Mouse (Mus musculus) kidney, embryonic 15.5 days (tissue): ENCODE measurements at regions not wholly inside any gene's neighbourhood (a gene's known extent, or its start where the extent isn't known, plus 50 kb on each side); places are given as distances from the start of the nearest gene placed in this dataset.
A peak's percentile ranks its signal among the peaks of the same experiment; 100 is the strongest.

ENCODE experiments used
- ATAC-seq: fragments of 200-750 bp; cut with Nextera tagmentation; replicated peaks from 2 replicates; pipeline ENCODE4 v1.8.0; 2017; ENCODE audit warnings: moderate TSS enrichment; ENCODE audit not compliant: low FRiP score
- H3K27ac ChIP-seq: fragments of 300-500 bp; sonication (generic); 2 replicates; pipeline ENCODE4 v1.5.1; 2015; ENCODE audit warnings: mild to moderate bottlenecking, inconsistent platforms
- H3K27me3 ChIP-seq: fragments of 300-500 bp; sonication (generic); 2 replicates; pipeline ENCODE4 v1.6.1; 2015; ENCODE audit warnings: inconsistent platforms
- H3K36me3 ChIP-seq: fragments of 300-500 bp; sonication (generic); 2 replicates; pipeline ENCODE4 v1.6.1; 2015; ENCODE audit warnings: inconsistent platforms
- H3K4me1 ChIP-seq: fragments of 300-500 bp; sonication (generic); 2 replicates; pipeline ENCODE4 v1.6.1; 2015; ENCODE audit warnings: inconsistent platforms
- H3K4me2 ChIP-seq: fragments of 300-500 bp; sonication (generic); 2 replicates; pipeline ENCODE4 v1.6.1; 2015; ENCODE audit warnings: moderate library complexity, mild to moderate bottlenecking, inconsistent platforms
- H3K4me3 ChIP-seq: fragments of 300-500 bp; sonication (generic); replicated peaks from 2 replicates; pipeline ENCODE4 v1.5.1; 2015; ENCODE audit warnings: mild to moderate bottlenecking, inconsistent platforms
- H3K9ac ChIP-seq: fragments of 300-500 bp; sonication (generic); 2 replicates; pipeline ENCODE4 v1.6.1; 2015; ENCODE audit warnings: mild to moderate bottlenecking, inconsistent platforms
- H3K9me3 ChIP-seq: fragments of 300-500 bp; sonication (generic); replicated peaks from 2 replicates; pipeline ENCODE4 v1.6.1; 2016; ENCODE audit warnings: inconsistent platforms
- WGBS: fragments of 180-500 bp; shearing (Covaris S2); methylation state at CpG from one replicate; pipeline ENCODE4 v1.1.7; 2015; ENCODE audit warnings: mixed read lengths; 5-methylcytosine and 5-hydroxymethylcytosine counted together

GRCm38 (mm10) chr15:62295233-62295927, 1372.6 kb upstream of the A1bg start:
- H3K9me3 ChIP-seq: no peaks in the 10 kb centered on the region
- peak overlapping the region; percentile 66 for H3K27ac ChIP-seq
- H3K4me2 ChIP-seq: peak overlapping the region; percentile 26; the same call in 1 of the 2 replicates
- peaks cover 10% of the 10 kb centered on the region for H3K4me1 ChIP-seq
- peak; percentile 82 for ATAC-seq
- H3K9ac ChIP-seq: no peak overlapping the region
- H3K36me3 ChIP-seq: no peaks in the 10 kb centered on the region
- H3K27me3 ChIP-seq: no peaks in the 10 kb centered on the region
- H3K4me3 ChIP-seq: no peak overlapping the region
- 34% methylated on average over 8 of the region's 8 CpGs for WGBS

GRCm38 (mm10) chr15:62294786-62295185, 1372.0 kb upstream of the A1bg start:
- 51% methylated on average over 3 of the region's 3 CpGs for WGBS
- no peaks in the 10 kb centered on the region for H3K27me3 ChIP-seq
- H3K9me3 ChIP-seq: no peaks in the 10 kb centered on the region
- H3K9ac ChIP-seq: no peak overlapping the region
- no peaks in the 10 kb centered on the region for H3K36me3 ChIP-seq
- H3K4me2 ChIP-seq: 0 out of 2 replicates have a peak overlapping the region, but pooled peaks have one; percentile 26
- peak overlapping the region; percentile 66 for H3K27ac ChIP-seq
- H3K4me1 ChIP-seq: peaks cover 10% of the 10 kb centered on the region
- no peak overlapping the region for H3K4me3 ChIP-seq
- ATAC-seq: no peak

GRCm38 (mm10) chr15:62292876-62293275, 1370.1 kb upstream of the A1bg start:
- Histone ChIP-seq H3K27ac (no peak overlapping the region), H3K4me3 (no peak overlapping the region), H3K36me3 (no peaks in the 10 kb centered on the region), H3K27me3 (no peaks in the 10 kb centered on the region), H3K9me3 (no peaks in the 10 kb centered on the region), H3K4me2 (no peak overlapping the region), H3K9ac (no peak overlapping the region), H3K4me1 (peaks cover 10% of the 10 kb centered on the region)
- WGBS: 82% methylated on average over 3 of the region's 3 CpGs
- no peak for ATAC-seq

- Histone ChIP-seq H3K36me3 (no peaks in the 10 kb centered on the region), H3K27me3 (no peaks in the 10 kb centered on the region), H3K4me3 (no peak overlapping the region), H3K9ac (no peak overlapping the region), H3K27ac (no peak overlapping the region), H3K9me3 (no peaks in the 10 kb centered on the region), H3K4me1 (peaks cover 25% of the 10 kb centered on the region), H3K4me2 (no peak overlapping the region)
- ATAC-seq: no peak
- 88% methylated on average over 4 of the region's 4 CpGs for WGBS
These were observed 1367.9 kb upstream of the A1bg start for GRCm38 (mm10) chr15:62290687-62291086.

- WGBS: 35% methylated on average over 11 of the region's 11 CpGs
- Histone ChIP-seq H3K9ac (no peak overlapping the region), H3K36me3 (no peaks in the 10 kb centered on the region), H3K4me1 (peaks cover 36% of the 10 kb centered on the region), H3K9me3 (no peaks in the 10 kb centered on the region), H3K4me3 (no peak overlapping the region), H3K27ac (peak overlapping the region; percentile 63), H3K27me3 (no peaks in the 10 kb centered on the region), H3K4me2 (peak overlapping the region; percentile 26; the same call in 1 of the 2 replicates)
- ATAC-seq: peak; percentile 70; the same call in 1 of the 2 replicates
These were observed 1364.1 kb upstream of the A1bg start for GRCm38 (mm10) chr15:62286666-62287655.

- Histone ChIP-seq H3K4me2 (no peak overlapping the region), H3K9ac (no peak overlapping the region), H3K27ac (no peak overlapping the region), H3K9me3 (no peaks in the 10 kb centered on the region), H3K27me3 (no peaks in the 10 kb centered on the region), H3K4me1 (peaks cover 37% of the 10 kb centered on the region), H3K4me3 (no peak overlapping the region), H3K36me3 (no peaks in the 10 kb centered on the region)
- 96% methylated on average over 7 of the region's 7 CpGs for WGBS
- no peak for ATAC-seq
These were observed 1362.1 kb upstream of the A1bg start for GRCm38 (mm10) chr15:62284606-62285531.

GRCm38 (mm10) chr15:62283661-62284429, 1361.0 kb upstream of the A1bg start:
- H3K9me3 ChIP-seq: no peaks in the 10 kb centered on the region
- H3K9ac ChIP-seq: no peak overlapping the region
- peaks cover 37% of the 10 kb centered on the region for H3K4me1 ChIP-seq
- H3K27me3 ChIP-seq: no peaks in the 10 kb centered on the region
- no peak overlapping the region for H3K27ac ChIP-seq
- ATAC-seq: no peak
- H3K36me3 ChIP-seq: no peaks in the 10 kb centered on the region
- H3K4me2 ChIP-seq: no peak overlapping the region
- WGBS: 74% methylated on average over 6 of the region's 6 CpGs
- H3K4me3 ChIP-seq: no peak overlapping the region

GRCm38 (mm10) chr15:62282646-62283045, 1359.8 kb upstream of the A1bg start:
- H3K27me3 ChIP-seq: no peaks in the 10 kb centered on the region
- no peaks in the 10 kb centered on the region for H3K9me3 ChIP-seq
- WGBS: 36% methylated on average over 9 of the region's 9 CpGs
- no peaks in the 10 kb centered on the region for H3K36me3 ChIP-seq
- H3K4me1 ChIP-seq: peaks cover 37% of the 10 kb centered on the region
- no peak overlapping the region for H3K9ac ChIP-seq
- H3K27ac ChIP-seq: peak overlapping the region; percentile 41; the same call in 1 of the 2 replicates
- H3K4me3 ChIP-seq: no peak overlapping the region
- ATAC-seq: no peak
- no peak overlapping the region for H3K4me2 ChIP-seq

- 71% methylated on average over 1 of the region's 1 CpGs for WGBS
These were observed 1359.3 kb upstream of the A1bg start for GRCm38 (mm10) chr15:62282116-62282515.

GRCm38 (mm10) chr15:62279526-62279925, 1356.7 kb upstream of the A1bg start:
- Histone ChIP-seq H3K4me1 (peaks cover 20% of the 10 kb centered on the region), H3K27ac (no peak overlapping the region), H3K4me2 (no peak overlapping the region), H3K36me3 (no peaks in the 10 kb centered on the region), H3K27me3 (no peaks in the 10 kb centered on the region), H3K9me3 (no peaks in the 10 kb centered on the region), H3K9ac (no peak overlapping the region), H3K4me3 (no peak overlapping the region)
- ATAC-seq: no peak
- WGBS: 80% methylated on average over 2 of the region's 2 CpGs

More at GRCm38 (mm10) chr15:62282116-62282515, 1359.3 kb upstream of the A1bg start:
- H3K36me3 ChIP-seq: no peaks in the 10 kb centered on the region
- peaks cover 33% of the 10 kb centered on the region for H3K4me1 ChIP-seq
- H3K9ac ChIP-seq: no peak overlapping the region
- no peak overlapping the region for H3K4me3 ChIP-seq
- no peak overlapping the region for H3K4me2 ChIP-seq
- ATAC-seq: peak; percentile 44; the same call in 1 of the 2 replicates
- no peaks in the 10 kb centered on the region for H3K27me3 ChIP-seq
- H3K27ac ChIP-seq: no peak overlapping the region; the same call in 1 of the 2 replicates
- no peaks in the 10 kb centered on the region for H3K9me3 ChIP-seq

- H3K4me2 ChIP-seq: no peak overlapping the region
- no peak overlapping the region for H3K27ac ChIP-seq
- ATAC-seq: no peak
- no peaks in the 10 kb centered on the region for H3K27me3 ChIP-seq
- WGBS: 92% methylated on average over 1 of the region's 1 CpGs
- no peaks in the 10 kb centered on the region for H3K4me1 ChIP-seq
- H3K9ac ChIP-seq: no peak overlapping the region
- no peaks in the 10 kb centered on the region for H3K9me3 ChIP-seq
- H3K4me3 ChIP-seq: no peak overlapping the region
- H3K36me3 ChIP-seq: no peaks in the 10 kb centered on the region
These were observed 1352.0 kb upstream of the A1bg start for GRCm38 (mm10) chr15:62274818-62275217.
